Mouse (Mus musculus) layer of hippocampus, adult 9-11 months (tissue): ENCODE data around the gene Olfr935.
A peak's percentile ranks its signal among the peaks of the same experiment; 100 is the strongest.

Experiments
- DNase-seq: peaks from one replicate; pipeline ENCODE4 v3.0.0; 2022

Olfr935 gene

GRCm38 (mm10) chr9:38999583-38999982 lies at the start of gene Olfr935:
Olfr935 (minus strand) TSS chr9:38999683.
- no peak for DNase-seq

GRCm38 (mm10) chr9:39023277-39023676 lies 23.8 kb upstream of the Olfr935 start, which contains the start of gene Olfr146:
Olfr146 (minus strand) TSS chr9:39023377.
- no peak for DNase-seq

- no peak for DNase-seq
Measured at GRCm38 (mm10) chr9:38988215-38988614, 11.3 kb downstream of the Olfr935 start, which contains the start of gene Olfr934. Olfr934 (minus strand) TSS chr9:38988315.

GRCm38 (mm10) chr9:38972013-38972412 lies 27.5 kb downstream of the Olfr935 start, which contains the start of gene Olfr933:
Olfr933 (plus strand) TSS chr9:38972313.
- DNase-seq, result no peak

- DNase-seq, result no peak
Measured at GRCm38 (mm10) chr9:38954124-38954416, 45.4 kb downstream of the Olfr935 start.

- DNase-seq, result peak; percentile 34
Measured at GRCm38 (mm10) chr9:38953401-38954123, 45.9 kb downstream of the Olfr935 start.
